In genomic region chr15:98295628-98296551, GRCm38 (mm10) we compare ENCODE assay signal across 8 mouse cellular contexts. TPM values are rescaled to one million over a fixed set of nuclear protein-coding genes. Genes with fewer than 3 reads are reported as not detected.
DNase-seq lines count a peak whose midpoint lies in the region; ATAC-seq and TF ChIP-seq lines count a peak whose summit lies in the region.

Gene Zfp641 (minus strand): TSS chr15:98296161.

- ATAC-seq in forebrain, embryonic 11.5 days (replicated peaks; ENCODE audit: low FRiP score) = peak; percentile 76
- peak; percentile 79 for ATAC-seq in heart, postnatal 0 days (ENCODE audit: insufficient read depth, low read depth)
- ATAC-seq in lung, embryonic 15.5 days (ENCODE audit: borderline replicate concordance, extremely low read depth, low FRiP score, low TSS enrichment) = peak; percentile 49

- no peaks in the 10 kb centered on the region for H3K36me3 ChIP-seq in E14TG2a.4 (ENCODE audit: insufficient read depth, low read length)
- H3K36me3 ChIP-seq in forebrain, embryonic 11.5 days (ENCODE audit: control insufficient read depth, insufficient read depth, low read length) = no peaks in the 10 kb centered on the region
- no peaks in the 10 kb centered on the region for H3K36me3 ChIP-seq in heart, postnatal 0 days (replicated peaks; ENCODE audit: control insufficient read depth, insufficient read depth, low read length)
- no peaks in the 10 kb centered on the region for H3K36me3 ChIP-seq in lung, embryonic 15.5 days

- no peak for TF ChIP-seq CTCF in E14TG2a.4 (conservative IDR thresholded peaks at IDR 0.05; ENCODE audit: low read length)
- TF ChIP-seq CTCF in bone marrow macrophage, adult 2 months (IDR thresholded peaks at IDR 0.05; ENCODE audit: low read depth, low read length) = no peak
- TF ChIP-seq CTCF in heart, postnatal 0 days (IDR thresholded peaks at IDR 0.05; ENCODE audit: low read depth) = no peak

- 2% methylated on average over 59 of the region's 60 CpGs for WGBS in forebrain, embryonic 11.5 days
- WGBS in heart, postnatal 0 days = 3% methylated on average over 48 of the region's 60 CpGs
- WGBS in lung, embryonic 15.5 days = 2% methylated on average over 56 of the region's 60 CpGs

- H3K4me2 ChIP-seq in forebrain, embryonic 11.5 days (ENCODE audit: low read depth, low read length, severe bottlenecking) = peak within 1 kb of the TSS; percentile 94
- peak within 1 kb of the TSS; percentile 95 for H3K4me2 ChIP-seq in heart, postnatal 0 days (ENCODE audit: low read depth, low read length)
- H3K4me2 ChIP-seq in lung, embryonic 15.5 days = peak within 1 kb of the TSS; percentile 95

- no peak for TF ChIP-seq POLR2A in bone marrow macrophage, adult 2 months (IDR thresholded peaks at IDR 0.05; ENCODE audit: borderline replicate concordance, low read depth, low read length)

- peaks cover 2% of the 10 kb centered on the region; the same call in 1 of the 2 replicates for H3K4me1 ChIP-seq in E14TG2a.4 (replicated peaks; ENCODE audit: low read depth, low read length)
- no peaks in the 10 kb centered on the region for H3K4me1 ChIP-seq in bone marrow macrophage, adult 2 months (ENCODE audit: control insufficient read depth, insufficient read depth, low read length)
- H3K4me1 ChIP-seq in forebrain, embryonic 11.5 days (replicated peaks; ENCODE audit: control insufficient read depth, insufficient read depth, low read length) = peaks cover 3% of the 10 kb centered on the region; the same call in 1 of the 2 replicates
- peaks cover 6% of the 10 kb centered on the region; the same call in 1 of the 2 replicates for H3K4me1 ChIP-seq in heart, postnatal 0 days (ENCODE audit: control insufficient read depth, insufficient read depth)
- H3K4me1 ChIP-seq in lung, embryonic 15.5 days = 0 out of 2 replicates have a peak, but pooled peaks cover 3% of the 10 kb centered on the region

- DNase-seq in forebrain, embryonic 11.5 days (ENCODE audit: low spot score) = peak; percentile 69
- DNase-seq in heart, postnatal 0 days (ENCODE audit: low spot score) = no peak
- peak; percentile 11 to 57 for DNase-seq in layer of hippocampus, adult 18-20 months (ENCODE audit: low spot score in 2 of 2)
- peak; percentile 73 for DNase-seq in right cerebral cortex, postnatal 10 days (ENCODE audit: low spot score in 2 of 2)
- no peak for DNase-seq in spleen, postnatal 14 days (ENCODE audit: low spot score in 2 of 2)

- peaks cover 37% of the 10 kb centered on the region for H3K27me3 ChIP-seq in E14TG2a.4 (ENCODE audit: insufficient read depth, low read length)
- no peaks in the 10 kb centered on the region for H3K27me3 ChIP-seq in forebrain, embryonic 11.5 days (ENCODE audit: control insufficient read depth, insufficient read depth, low read length)
- no peaks in the 10 kb centered on the region for H3K27me3 ChIP-seq in heart, postnatal 0 days (ENCODE audit: control insufficient read depth, insufficient read depth, low read length)
- peaks cover 7% of the 10 kb centered on the region; the same call in 1 of the 2 replicates for H3K27me3 ChIP-seq in lung, embryonic 15.5 days

- H3K9me3 ChIP-seq in E14TG2a.4 (ENCODE audit: low read length) = no peaks in the 10 kb centered on the region
- no peaks in the 10 kb centered on the region for H3K9me3 ChIP-seq in forebrain, embryonic 11.5 days (ENCODE audit: control insufficient read depth, low read length)
- no peaks in the 10 kb centered on the region for H3K9me3 ChIP-seq in heart, postnatal 0 days (replicated peaks; ENCODE audit: control insufficient read depth, low read length)
- no peaks in the 10 kb centered on the region for H3K9me3 ChIP-seq in lung, embryonic 15.5 days

- peak within 1 kb of the TSS; percentile 79 for H3K4me3 ChIP-seq in E14TG2a.4 (replicated peaks; ENCODE audit: low read length)
- peak within 1 kb of the TSS; percentile 25; the same call in 1 of the 2 replicates for H3K4me3 ChIP-seq in bone marrow macrophage, adult 2 months (ENCODE audit: insufficient read depth, low read length)
- H3K4me3 ChIP-seq in forebrain, embryonic 11.5 days (ENCODE audit: low read depth, low read length) = peak within 1 kb of the TSS; percentile 64
- H3K4me3 ChIP-seq in heart, postnatal 0 days (ENCODE audit: low read depth, low read length) = peak within 1 kb of the TSS; percentile 75
- H3K4me3 ChIP-seq in lung, embryonic 15.5 days = peak within 1 kb of the TSS; percentile 56

- no peak for TF ChIP-seq EP300 in heart, postnatal 0 days (IDR thresholded peaks at IDR 0.05; ENCODE audit: low read depth)

- peak within 1 kb of the TSS; percentile 78 for H3K9ac ChIP-seq in forebrain, embryonic 11.5 days (ENCODE audit: low read length)
- H3K9ac ChIP-seq in heart, postnatal 0 days (replicated peaks; ENCODE audit: low read depth, low read length) = peak within 1 kb of the TSS; percentile 66
- H3K9ac ChIP-seq in lung, embryonic 15.5 days = peak within 1 kb of the TSS; percentile 53

- no peak within 1 kb of the TSS for H3K27ac ChIP-seq in bone marrow macrophage, adult 2 months (ENCODE audit: insufficient read depth, low read depth, low read length)
- H3K27ac ChIP-seq in forebrain, embryonic 11.5 days (ENCODE audit: low read depth, low read length) = no peak within 1 kb of the TSS
- no peak within 1 kb of the TSS for H3K27ac ChIP-seq in heart, postnatal 0 days (ENCODE audit: low read depth)
- H3K27ac ChIP-seq in lung, embryonic 15.5 days = no peak within 1 kb of the TSS

RNA-seq across cellular contexts. Expression of gene Zfp641, which starts in this region (rescaled TPM):
- polyA plus RNA-seq in bone marrow macrophage, adult 2 months (2012; ENCODE audit: insufficient read depth, insufficient read length, missing spikeins) = not detected in 2 replicates
- 1.2 TPM in 2 replicates for polyA plus RNA-seq in forebrain, embryonic 11.5 days (2014; fragmentation: Nextera tagmentation; extraction: Ambion mirVana)
- 2.3 and 3.6 TPM in 2 replicates for total RNA-seq in heart, postnatal 0 days (2014; rRNA removed; ENCODE audit: low replicate concordance)
- 1.5 and 1.6 TPM in 2 replicates for polyA plus RNA-seq in heart, postnatal 0 days (2015; fragmentation: Nextera tagmentation; extraction: Ambion mirVana)
- total RNA-seq in layer of hippocampus, adult 18-20 months (2021) = 1 to 10 TPM; 6.3 to 6.5 TPM
- polyA plus RNA-seq in lung, embryonic 15.5 days (2015; fragmentation: Nextera tagmentation; extraction: Ambion mirVana) = 0.73 and 0.86 TPM in 2 replicates

Comparison
In these comparisons a context has a peak if more than half of its experiments do, and no peak if none do; other contexts are left out.
1. Peak in ATAC-seq, H3K4me3 ChIP-seq, H3K9ac ChIP-seq and H3K4me2 ChIP-seq in lung, embryonic 15.5 days; RNA of the gene not detected or under 1 TPM.
2. H3K4me3 ChIP-seq: peak in every context shown above with its lines; median percentile 79 in E14TG2a.4; 75 in heart, postnatal 0 days; 64 in forebrain, embryonic 11.5 days; 56 in lung, embryonic 15.5 days; 25 in bone marrow macrophage, adult 2 months.
3. DNase-seq: peak in forebrain, embryonic 11.5 days (single experiment), layer of hippocampus, adult 18-20 months (2 of 2) and right cerebral cortex, postnatal 10 days (2 of 2); none in heart, postnatal 0 days (single experiment) and spleen, postnatal 14 days (0 of 2).
4. Peak in every context shown above with its lines, with median percentiles within 50 percentile points of each other: ATAC-seq, H3K4me2 ChIP-seq and H3K9ac ChIP-seq.